Mouse (Mus musculus) spleen, postnatal 10 days (tissue): ENCODE measurements around the gene Klf12.
"Not testable (repeated sequence)": the region's sequence is repeated elsewhere in the genome, so short reads cannot be mapped to it uniquely, and the experiment has no call there.

ENCODE experiments used
- DNase-seq, 2 experiments: peaks; one replicate each; pipeline ENCODE4 v3.0.0; 2021 to 2022; ENCODE audit warnings: low spot score in 2 of 2

Klf12 gene

GRCm38 (mm10) chr14:99885562-99885961 is 398.9 kb downstream of the Klf12 start:
- no peak for DNase-seq

GRCm38 (mm10) chr14:99885128-99885527 is 399.4 kb downstream of the Klf12 start:
- no peak for DNase-seq

- no peak for DNase-seq
These were observed 407.5 kb downstream of the Klf12 start for GRCm38 (mm10) chr14:99876791-99877578.

- DNase-seq, result no peak
These were observed 410.8 kb downstream of the Klf12 start for GRCm38 (mm10) chr14:99873725-99874124.

- DNase-seq, result no peak
These were observed 428.1 kb downstream of the Klf12 start for GRCm38 (mm10) chr14:99856158-99857011.

GRCm38 (mm10) chr14:99854467-99854807 is 430.0 kb downstream of the Klf12 start:
- DNase-seq, result not testable (repeated sequence)

GRCm38 (mm10) chr14:99853769-99854466 is 430.6 kb downstream of the Klf12 start:
- not testable (repeated sequence) for DNase-seq

GRCm38 (mm10) chr14:99850350-99850749 is 434.1 kb downstream of the Klf12 start:
- DNase-seq, result no peak

GRCm38 (mm10) chr14:99847502-99847901 is 437.0 kb downstream of the Klf12 start:
- no peak for DNase-seq

GRCm38 (mm10) chr14:99826713-99827112 is 457.8 kb downstream of the Klf12 start:
- no peak for DNase-seq
